Mouse (Mus musculus): ENCODE results near the gene Hoxc8. TPM values are rescaled to one million over a fixed set of nuclear protein-coding genes. Genes with fewer than 3 reads are reported as not detected.
A peak's percentile ranks its signal among the peaks of the same experiment; 100 is the strongest.

The Hoxc8 gene
- polyA plus RNA-seq, 1 experiment from 2014 or later, result not detected

GRCm38 (mm10) chr15:102979936-102980335 lies 10.5 kb upstream of the Hoxc8 start:
- H3K36me3 ChIP-seq (ENCODE audit: control insufficient read depth, insufficient read depth), result no peaks in the 10 kb centered on the region
- WGBS (ENCODE audit: insufficient replicate concordance), result 23% methylated on average over 1 of the region's 1 CpGs
- H3K4me3 ChIP-seq (ENCODE audit: low read depth, low read length), result no peak overlapping the region
- H3K27me3 ChIP-seq (ENCODE audit: control insufficient read depth, insufficient read depth, low read depth, low read length), result peaks cover 99% of the 10 kb centered on the region
- H3K9ac ChIP-seq (ENCODE audit: low read depth, low read length), result no peak overlapping the region
- H3K27ac ChIP-seq (ENCODE audit: low read length), result no peak overlapping the region
- no peaks in the 10 kb centered on the region for H3K4me1 ChIP-seq (ENCODE audit: control insufficient read depth, low read depth, low read length)
- no peak for ATAC-seq (ENCODE audit: low read depth)
- no peaks in the 10 kb centered on the region for H3K9me3 ChIP-seq (replicated peaks; ENCODE audit: control insufficient read depth, low read length)
- H3K4me2 ChIP-seq (ENCODE audit: low read depth, low read length), result no peak overlapping the region

GRCm38 (mm10) chr15:102980352-102980751 lies 10.1 kb upstream of the Hoxc8 start:
- Histone ChIP-seq H3K27me3 (ENCODE audit: control insufficient read depth, insufficient read depth, low read depth, low read length) (peaks cover 99% of the 10 kb centered on the region), H3K4me1 (ENCODE audit: control insufficient read depth, low read depth, low read length) (no peaks in the 10 kb centered on the region), H3K27ac (ENCODE audit: low read length) (no peak overlapping the region), H3K4me2 (ENCODE audit: low read depth, low read length) (no peak overlapping the region), H3K9ac (ENCODE audit: low read depth, low read length) (no peak overlapping the region), H3K36me3 (ENCODE audit: control insufficient read depth, insufficient read depth) (no peaks in the 10 kb centered on the region), H3K9me3 (replicated peaks; ENCODE audit: control insufficient read depth, low read length) (no peaks in the 10 kb centered on the region), H3K4me3 (ENCODE audit: low read depth, low read length) (no peak overlapping the region)
- 5% methylated on average over 11 of the region's 11 CpGs for WGBS (ENCODE audit: insufficient replicate concordance)
- no peak for ATAC-seq (ENCODE audit: low read depth)

- ATAC-seq (ENCODE audit: low read depth), result no peak
- Histone ChIP-seq H3K9ac (ENCODE audit: low read depth, low read length) (no peak overlapping the region), H3K36me3 (ENCODE audit: control insufficient read depth, insufficient read depth) (no peaks in the 10 kb centered on the region), H3K4me1 (ENCODE audit: control insufficient read depth, low read depth, low read length) (no peaks in the 10 kb centered on the region), H3K27me3 (ENCODE audit: control insufficient read depth, insufficient read depth, low read depth, low read length) (peaks cover 99% of the 10 kb centered on the region), H3K27ac (ENCODE audit: low read length) (no peak overlapping the region), H3K9me3 (replicated peaks; ENCODE audit: control insufficient read depth, low read length) (no peaks in the 10 kb centered on the region), H3K4me3 (ENCODE audit: low read depth, low read length) (no peak overlapping the region), H3K4me2 (ENCODE audit: low read depth, low read length) (no peak overlapping the region)
- WGBS (ENCODE audit: insufficient replicate concordance), result under 1% methylated on average over 14 of the region's 14 CpGs
Observed at GRCm38 (mm10) chr15:102980912-102981311, 9.5 kb upstream of the Hoxc8 start.

GRCm38 (mm10) chr15:102981379-102982288 lies 8.8 kb upstream of the Hoxc8 start:
- H3K4me2 ChIP-seq (ENCODE audit: low read depth, low read length), result peak overlapping the region; percentile 25; the same call in 1 of the 2 replicates
- no peaks in the 10 kb centered on the region for H3K9me3 ChIP-seq (replicated peaks; ENCODE audit: control insufficient read depth, low read length)
- H3K27me3 ChIP-seq (ENCODE audit: control insufficient read depth, insufficient read depth, low read depth, low read length), result peaks cover 99% of the 10 kb centered on the region
- H3K4me1 ChIP-seq (ENCODE audit: control insufficient read depth, low read depth, low read length), result no peaks in the 10 kb centered on the region
- peak overlapping the region; percentile 23; the same call in 1 of the 2 replicates for H3K4me3 ChIP-seq (ENCODE audit: low read depth, low read length)
- under 1% methylated on average over 88 of the region's 88 CpGs for WGBS (ENCODE audit: insufficient replicate concordance)
- H3K27ac ChIP-seq (ENCODE audit: low read length), result no peak overlapping the region
- no peaks in the 10 kb centered on the region for H3K36me3 ChIP-seq (ENCODE audit: control insufficient read depth, insufficient read depth)
- no peak for ATAC-seq (ENCODE audit: low read depth)
- no peak overlapping the region for H3K9ac ChIP-seq (ENCODE audit: low read depth, low read length)

GRCm38 (mm10) chr15:102983716-102984115 lies 6.7 kb upstream of the Hoxc8 start:
- H3K4me3 ChIP-seq (ENCODE audit: low read depth, low read length), result no peak overlapping the region
- no peaks in the 10 kb centered on the region for H3K4me1 ChIP-seq (ENCODE audit: control insufficient read depth, low read depth, low read length)
- H3K36me3 ChIP-seq (ENCODE audit: control insufficient read depth, insufficient read depth), result no peaks in the 10 kb centered on the region
- no peak overlapping the region for H3K4me2 ChIP-seq (ENCODE audit: low read depth, low read length)
- no peak overlapping the region for H3K27ac ChIP-seq (ENCODE audit: low read length)
- peaks cover 99% of the 10 kb centered on the region for H3K27me3 ChIP-seq (ENCODE audit: control insufficient read depth, insufficient read depth, low read depth, low read length)
- H3K9ac ChIP-seq (ENCODE audit: low read depth, low read length), result no peak overlapping the region
- no peaks in the 10 kb centered on the region for H3K9me3 ChIP-seq (replicated peaks; ENCODE audit: control insufficient read depth, low read length)
- no peak for ATAC-seq (ENCODE audit: low read depth)
- WGBS (ENCODE audit: insufficient replicate concordance), result 3% methylated on average over 12 of the region's 12 CpGs

- Histone ChIP-seq H3K4me2 (ENCODE audit: low read depth, low read length) (no peak overlapping the region), H3K9ac (ENCODE audit: low read depth, low read length) (no peak overlapping the region), H3K27me3 (ENCODE audit: control insufficient read depth, insufficient read depth, low read depth, low read length) (peaks cover 99% of the 10 kb centered on the region), H3K27ac (ENCODE audit: low read length) (no peak overlapping the region), H3K4me3 (ENCODE audit: low read depth, low read length) (no peak overlapping the region), H3K36me3 (ENCODE audit: control insufficient read depth, insufficient read depth) (no peaks in the 10 kb centered on the region), H3K4me1 (ENCODE audit: control insufficient read depth, low read depth, low read length) (no peaks in the 10 kb centered on the region), H3K9me3 (replicated peaks; ENCODE audit: control insufficient read depth, low read length) (no peaks in the 10 kb centered on the region)
- ATAC-seq (ENCODE audit: low read depth), result no peak
- WGBS (ENCODE audit: insufficient replicate concordance), result 11% methylated on average over 10 of the region's 10 CpGs
Observed at GRCm38 (mm10) chr15:102984521-102984920, 5.9 kb upstream of the Hoxc8 start.

- WGBS (ENCODE audit: insufficient replicate concordance), result 15% methylated on average over 3 of the region's 3 CpGs
- no peaks in the 10 kb centered on the region for H3K4me1 ChIP-seq (ENCODE audit: control insufficient read depth, low read depth, low read length)
- H3K9me3 ChIP-seq (replicated peaks; ENCODE audit: control insufficient read depth, low read length), result no peaks in the 10 kb centered on the region
- peaks cover 99% of the 10 kb centered on the region for H3K27me3 ChIP-seq (ENCODE audit: control insufficient read depth, insufficient read depth, low read depth, low read length)
- no peak overlapping the region for H3K27ac ChIP-seq (ENCODE audit: low read length)
- H3K36me3 ChIP-seq (ENCODE audit: control insufficient read depth, insufficient read depth), result no peaks in the 10 kb centered on the region
- H3K4me2 ChIP-seq (ENCODE audit: low read depth, low read length), result no peak overlapping the region
- no peak overlapping the region for H3K4me3 ChIP-seq (ENCODE audit: low read depth, low read length)
- ATAC-seq (ENCODE audit: low read depth), result no peak
- no peak overlapping the region for H3K9ac ChIP-seq (ENCODE audit: low read depth, low read length)
Observed at GRCm38 (mm10) chr15:102984925-102985324, 5.5 kb upstream of the Hoxc8 start.

GRCm38 (mm10) chr15:102987124-102987833 lies 3.1 kb upstream of the Hoxc8 start:
- ATAC-seq (ENCODE audit: low read depth), result no peak
- Histone ChIP-seq H3K4me2 (ENCODE audit: low read depth, low read length) (no peak overlapping the region), H3K9ac (ENCODE audit: low read depth, low read length) (no peak overlapping the region), H3K36me3 (ENCODE audit: control insufficient read depth, insufficient read depth) (no peaks in the 10 kb centered on the region), H3K9me3 (replicated peaks; ENCODE audit: control insufficient read depth, low read length) (no peaks in the 10 kb centered on the region), H3K4me3 (ENCODE audit: low read depth, low read length) (no peak overlapping the region), H3K27me3 (ENCODE audit: control insufficient read depth, insufficient read depth, low read depth, low read length) (peaks cover 99% of the 10 kb centered on the region), H3K27ac (ENCODE audit: low read length) (no peak overlapping the region), H3K4me1 (ENCODE audit: control insufficient read depth, low read depth, low read length) (no peaks in the 10 kb centered on the region)
- WGBS (ENCODE audit: insufficient replicate concordance), result 3% methylated on average over 21 of the region's 21 CpGs

GRCm38 (mm10) chr15:102988078-102988477 lies 2.3 kb upstream of the Hoxc8 start:
- Histone ChIP-seq H3K4me1 (ENCODE audit: control insufficient read depth, low read depth, low read length) (no peaks in the 10 kb centered on the region), H3K36me3 (ENCODE audit: control insufficient read depth, insufficient read depth) (no peaks in the 10 kb centered on the region)

More at GRCm38 (mm10) chr15:102988078-102988477, 2.3 kb upstream of the Hoxc8 start:
- Histone ChIP-seq H3K9me3 (replicated peaks; ENCODE audit: control insufficient read depth, low read length) (no peaks in the 10 kb centered on the region), H3K4me3 (ENCODE audit: low read depth, low read length) (no peak overlapping the region), H3K4me2 (ENCODE audit: low read depth, low read length) (no peak overlapping the region), H3K9ac (ENCODE audit: low read depth, low read length) (no peak overlapping the region), H3K27me3 (ENCODE audit: control insufficient read depth, insufficient read depth, low read depth, low read length) (peaks cover 100% of the 10 kb centered on the region), H3K27ac (ENCODE audit: low read length) (no peak overlapping the region)
- 23% methylated on average over 5 of the region's 5 CpGs for WGBS (ENCODE audit: insufficient replicate concordance)
- ATAC-seq (ENCODE audit: low read depth), result no peak

Data from liver, embryonic 16.5 days (tissue).